Comparison of ENCODE assay signal across 11 mouse cellular contexts in the genomic region with DNA sequence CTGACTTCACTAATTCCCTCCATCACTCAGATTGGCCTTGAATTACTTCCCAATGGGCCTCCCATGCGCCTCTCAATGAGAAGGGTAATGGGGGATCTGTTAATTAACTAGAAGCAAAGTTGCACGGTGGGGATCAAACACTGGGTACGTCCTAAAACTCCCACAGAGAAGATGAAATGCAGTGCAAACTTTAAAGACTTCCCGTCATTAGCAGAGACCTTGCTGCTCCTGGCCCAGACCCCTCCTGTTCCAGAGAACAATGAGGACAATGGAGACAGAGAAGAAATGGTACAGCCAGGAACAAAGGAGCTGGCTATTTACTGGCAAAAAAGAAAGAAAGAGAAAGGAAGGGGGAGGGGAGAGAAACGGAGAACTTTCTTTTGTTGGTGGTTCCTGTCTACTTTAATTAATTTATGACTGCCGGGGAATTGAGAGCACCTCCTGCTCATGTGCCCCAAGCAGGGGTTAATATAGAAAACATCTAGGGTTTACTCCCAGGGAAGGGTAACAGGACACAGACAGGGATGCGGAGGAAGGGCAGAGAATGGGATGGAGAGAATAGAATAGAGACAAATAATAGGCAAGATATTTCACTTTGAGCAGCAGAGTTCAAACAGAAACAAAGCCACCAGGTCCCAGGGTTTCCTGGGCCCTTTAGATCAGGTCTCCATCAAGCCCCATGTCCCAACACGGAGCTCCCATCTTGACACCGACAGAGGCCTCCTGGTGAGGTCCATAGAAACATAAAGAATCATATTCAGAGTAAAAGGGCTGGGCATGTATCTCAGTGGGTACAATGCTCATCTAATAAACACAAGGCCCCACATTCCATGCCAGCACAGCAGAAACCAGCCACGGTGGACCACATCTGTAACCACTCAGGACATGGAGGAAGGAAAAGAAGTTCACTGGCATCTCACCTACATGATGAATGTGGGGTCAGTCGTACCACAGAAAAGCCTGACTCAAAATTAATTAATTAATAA.
DNase-seq lines count a peak whose midpoint lies in the region; ATAC-seq and TF ChIP-seq lines count a peak whose summit lies in the region.
"Had no signal": no experiment of that assay in that cellular context is flagged by ENCODE, and none has a peak within 500 bp of the region (broad histone marks: within the 10 kb centered on the region; RNA-seq: fewer than 3 reads in every experiment).

No protein-coding gene starts in this region.

- TF ChIP-seq EP300 in heart, adult 2 months (IDR thresholded peaks at IDR 0.05; ENCODE audit: insufficient read depth, low read depth, low read length): no peak

- H3K4me1 ChIP-seq in heart, adult 2 months (ENCODE audit: control insufficient read depth, insufficient read depth, low read length): no peaks in the 10 kb centered on the region
- peaks cover 28% of the 10 kb centered on the region for H3K4me1 ChIP-seq in forebrain, embryonic 15.5 days
- peaks cover 7% of the 10 kb centered on the region for H3K4me1 ChIP-seq in neural tube, embryonic 11.5 days (ENCODE audit: control insufficient read depth, insufficient read depth, low read length)

- H3K9ac ChIP-seq in heart, adult 2 months (ENCODE audit: low read depth, low read length): no peak overlapping the region
- H3K9ac ChIP-seq in forebrain, embryonic 15.5 days (replicated peaks): no peak overlapping the region
- H3K9ac ChIP-seq in neural tube, embryonic 11.5 days (ENCODE audit: low read length): no peak overlapping the region; the same call in 1 of the 2 replicates
- H3K9ac ChIP-seq: hindbrain, embryonic 13.5 days had no signal

- intact Hi-C loops in heart, adult 2 months (cut with DNase I): no loop called here

- no peaks in the 10 kb centered on the region for H3K9me3 ChIP-seq in forebrain, embryonic 15.5 days
- no peaks in the 10 kb centered on the region for H3K9me3 ChIP-seq in neural tube, embryonic 11.5 days (ENCODE audit: control insufficient read depth, low read length)
- H3K9me3 ChIP-seq: hindbrain, embryonic 13.5 days had no signal

- no peaks in the 10 kb centered on the region for H3K27me3 ChIP-seq in heart, adult 2 months (ENCODE audit: control insufficient read depth, insufficient read depth, low read length)
- no peaks in the 10 kb centered on the region for H3K27me3 ChIP-seq in forebrain, embryonic 15.5 days
- H3K27me3 ChIP-seq in neural tube, embryonic 11.5 days (ENCODE audit: control insufficient read depth, insufficient read depth, low read length): no peaks in the 10 kb centered on the region

- no peak overlapping the region for H3K4me2 ChIP-seq in forebrain, embryonic 15.5 days (replicated peaks)
- H3K4me2 ChIP-seq in neural tube, embryonic 11.5 days (ENCODE audit: low read depth): peak overlapping the region; percentile 4; the same call in 1 of the 2 replicates
- H3K4me2 ChIP-seq: heart, embryonic 11.5 days; hindbrain, embryonic 13.5 days had no signal

- no peaks in the 10 kb centered on the region for H3K36me3 ChIP-seq in heart, adult 2 months (ENCODE audit: control insufficient read depth, insufficient read depth, low read length)
- H3K36me3 ChIP-seq in forebrain, embryonic 15.5 days: no peaks in the 10 kb centered on the region
- H3K36me3 ChIP-seq in neural tube, embryonic 11.5 days (ENCODE audit: control insufficient read depth, insufficient read depth, low read length): no peaks in the 10 kb centered on the region
- H3K36me3 ChIP-seq: hindbrain, embryonic 13.5 days had no signal

- no peaks in the 10 kb centered on the region for H3K79me2 ChIP-seq in heart, adult 2 months (replicated peaks; ENCODE audit: control insufficient read depth, insufficient read depth, low read length)

- no peak for ATAC-seq in forebrain, embryonic 15.5 days (replicated peaks)
- peak; percentile 67 for ATAC-seq in neural tube, embryonic 11.5 days (ENCODE audit: insufficient read depth, low FRiP score, low TSS enrichment)
- no peak for ATAC-seq in megakaryocyte, adult 5-6 weeks (ENCODE audit: poor library complexity, severe bottlenecking)

- TF ChIP-seq CTCF in heart, adult 2 months (IDR thresholded peaks at IDR 0.05): no peak

- no peak overlapping the region for H3K27ac ChIP-seq in heart, adult 2 months
- 0 out of 2 replicates have a peak overlapping the region, but pooled peaks have one; percentile 1 for H3K27ac ChIP-seq in forebrain, embryonic 15.5 days (replicated peaks)
- no peak overlapping the region for H3K27ac ChIP-seq in neural tube, embryonic 11.5 days (ENCODE audit: low read depth, low read length)
- H3K27ac ChIP-seq: hindbrain, embryonic 13.5 days had no signal

- no peak overlapping the region for H3K4me3 ChIP-seq in heart, adult 2 months
- no peak overlapping the region for H3K4me3 ChIP-seq in forebrain, embryonic 15.5 days
- H3K4me3 ChIP-seq in neural tube, embryonic 11.5 days (ENCODE audit: low read depth, low read length): no peak overlapping the region
- H3K4me3 ChIP-seq: hindbrain, embryonic 13.5 days had no signal

- TF ChIP-seq POLR2A in heart, adult 2 months (IDR thresholded peaks at IDR 0.05; ENCODE audit: insufficient read depth, low read depth, low read length): no peak

- WGBS in heart, adult 2 months: 62% methylated on average over 11 of the region's 11 CpGs
- WGBS in forebrain, embryonic 15.5 days: 12% methylated on average over 11 of the region's 11 CpGs
- WGBS in neural tube, embryonic 11.5 days: 16% methylated on average over 11 of the region's 11 CpGs

- peak; percentile 78 for DNase-seq in heart, adult 11 months
- DNase-seq in heart, adult 2 months: no peak
- DNase-seq in ZHBTc4 (ENCODE audit: low read depth, low spot score): peak; percentile 90
- DNase-seq in neural tube, embryonic 11.5 days (ENCODE audit: low spot score): peak; percentile 27
- DNase-seq in natural killer cell, adult 2 months (ENCODE audit: low spot score in 2 of 2): no peak
- DNase-seq in lung, postnatal 4 days: no peak
- DNase-seq: adrenal gland, adult 2 months had no signal

Comparison
In these comparisons a context has a peak if more than half of its experiments do, and no peak if none do; other contexts are left out.
1. DNase-seq: peak in heart, adult 11 months (single experiment), ZHBTc4 (single experiment) and neural tube, embryonic 11.5 days (single experiment); none in heart, adult 2 months (0 of 2), natural killer cell, adult 2 months (0 of 2) and lung, postnatal 4 days (0 of 2).